Mouse (Mus musculus): ENCODE results near the gene Stt3a. TPM values are rescaled to one million over a fixed set of nuclear protein-coding genes. Genes with fewer than 3 reads are reported as not detected.

Gene Stt3a
- polyA plus RNA-seq (2015; fragmentation: Nextera tagmentation; extraction: Ambion mirVana), result 239 and 241 TPM in 2 replicates

DNA sequence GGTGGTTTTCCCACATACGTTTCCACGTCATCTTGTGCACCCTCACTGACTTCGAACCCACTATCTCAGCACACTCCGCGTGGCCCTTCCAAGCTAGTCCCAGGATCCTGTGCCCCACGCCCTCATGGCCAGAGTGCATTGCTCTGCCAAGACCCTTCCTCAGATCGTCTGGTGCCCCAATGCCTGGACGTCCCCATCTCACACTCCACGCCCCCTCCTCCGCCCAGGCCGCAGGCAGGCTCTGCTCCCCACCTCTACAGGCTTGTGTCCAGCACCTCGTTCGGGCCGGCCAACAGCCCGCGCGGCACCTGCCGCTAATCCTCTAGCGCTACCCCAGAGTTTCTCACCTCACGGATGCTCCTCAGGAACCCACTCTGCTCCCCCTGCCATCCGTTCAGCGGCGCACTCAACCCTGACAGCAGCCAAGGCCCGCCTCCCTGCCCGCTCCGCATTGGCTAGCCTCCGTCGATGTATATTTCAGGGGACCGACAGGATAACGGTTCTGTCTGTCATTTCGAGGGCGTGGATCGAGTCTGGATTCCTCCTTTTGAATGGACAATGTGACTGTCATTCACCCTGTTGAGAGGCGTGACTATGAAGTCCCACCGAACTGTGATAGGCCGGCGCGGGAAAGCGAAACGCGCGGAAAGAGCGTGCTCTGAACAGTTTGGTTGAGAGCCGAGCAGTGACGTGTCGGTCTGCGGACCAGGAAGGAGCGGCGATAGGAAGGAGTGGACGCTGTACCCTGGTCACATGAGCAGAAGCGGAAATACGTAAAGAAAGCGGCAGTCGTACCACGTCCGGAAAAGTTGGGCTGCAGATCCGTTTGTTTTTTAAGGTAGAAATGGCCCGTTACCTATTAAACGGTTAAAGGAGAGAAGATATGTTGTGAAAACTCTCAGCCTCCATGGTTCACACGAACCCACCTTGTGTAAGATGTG, at the start of gene Stt3a:
TSS of gene Stt3a (minus strand) at position 477 of the 941 bp plus-strand sequence.
- WGBS, result under 1% methylated on average over 60 of the region's 60 CpGs

GRCm38 (mm10) chr9:36814486-36814885, 47.0 kb upstream of the Stt3a start:
- Histone ChIP-seq H3K4me1 (no peaks in the 10 kb centered on the region), H3K4me3 (no peak overlapping the region), H3K27me3 (no peaks in the 10 kb centered on the region), H3K4me2 (no peak overlapping the region), H3K27ac (no peak overlapping the region), H3K36me3 (no peaks in the 10 kb centered on the region), H3K9ac (no peak overlapping the region), H3K9me3 (no peaks in the 10 kb centered on the region)
- no peak for ATAC-seq (ENCODE audit: insufficient number of reproducible peaks, insufficient read depth, low FRiP score, low TSS enrichment, low read depth)
- WGBS, result 76% methylated on average over 3 of the region's 3 CpGs

More for the DNA sequence above, at the start of gene Stt3a:
- peak within 1 kb of the TSS; percentile 99 for H3K4me3 ChIP-seq
- peak within 1 kb of the TSS; percentile 95 for H3K27ac ChIP-seq
- H3K4me2 ChIP-seq, result peak within 1 kb of the TSS; percentile 76
- H3K36me3 ChIP-seq, result peaks cover 11% of the 10 kb centered on the region
- H3K9ac ChIP-seq, result peak within 1 kb of the TSS; percentile 93
- H3K27me3 ChIP-seq, result no peaks in the 10 kb centered on the region
- peak; percentile 100 for ATAC-seq (ENCODE audit: insufficient number of reproducible peaks, insufficient read depth, low FRiP score, low TSS enrichment, low read depth)
- peaks cover 18% of the 10 kb centered on the region for H3K4me1 ChIP-seq
- no peaks in the 10 kb centered on the region for H3K9me3 ChIP-seq

DNA sequence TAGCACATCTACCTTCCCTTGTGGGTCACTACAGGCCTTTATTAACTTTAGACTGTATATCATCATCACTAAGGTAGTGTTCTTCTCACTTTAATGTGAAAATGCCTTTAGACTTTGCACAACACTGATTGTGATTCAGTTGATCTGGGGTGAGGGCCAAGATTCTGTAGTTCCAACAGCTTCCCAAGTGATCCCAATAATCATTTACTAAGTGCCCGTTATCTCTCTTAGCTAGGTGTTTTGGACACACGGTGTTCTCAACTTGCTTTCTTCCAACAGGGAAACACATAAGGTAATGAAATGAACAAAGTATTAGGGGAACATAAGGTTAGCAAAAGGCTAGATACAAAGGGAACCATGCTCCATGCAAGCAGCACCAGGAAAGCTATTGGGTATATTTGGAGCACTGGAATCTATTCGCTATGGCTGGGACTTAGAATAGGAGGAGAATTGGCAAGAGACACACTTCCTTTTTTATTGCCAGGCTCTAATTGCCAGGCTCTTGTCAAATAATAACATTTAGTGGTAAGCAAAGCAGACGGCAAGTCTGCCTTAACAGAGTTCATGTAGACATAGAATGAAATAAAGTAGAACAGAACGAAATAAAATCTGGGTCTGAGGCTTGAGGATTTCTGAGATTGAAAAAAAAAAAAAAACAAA, 40.8 kb upstream of the Stt3a start:
- Histone ChIP-seq H3K4me1 (no peaks in the 10 kb centered on the region), H3K9me3 (no peaks in the 10 kb centered on the region), H3K4me3 (no peak overlapping the region), H3K4me2 (no peak overlapping the region), H3K36me3 (no peaks in the 10 kb centered on the region), H3K27me3 (no peaks in the 10 kb centered on the region), H3K9ac (no peak overlapping the region), H3K27ac (no peak overlapping the region)
- no peak for ATAC-seq (ENCODE audit: insufficient number of reproducible peaks, insufficient read depth, low FRiP score, low TSS enrichment, low read depth)
- 82% methylated on average over 5 of the region's 5 CpGs for WGBS

DNA sequence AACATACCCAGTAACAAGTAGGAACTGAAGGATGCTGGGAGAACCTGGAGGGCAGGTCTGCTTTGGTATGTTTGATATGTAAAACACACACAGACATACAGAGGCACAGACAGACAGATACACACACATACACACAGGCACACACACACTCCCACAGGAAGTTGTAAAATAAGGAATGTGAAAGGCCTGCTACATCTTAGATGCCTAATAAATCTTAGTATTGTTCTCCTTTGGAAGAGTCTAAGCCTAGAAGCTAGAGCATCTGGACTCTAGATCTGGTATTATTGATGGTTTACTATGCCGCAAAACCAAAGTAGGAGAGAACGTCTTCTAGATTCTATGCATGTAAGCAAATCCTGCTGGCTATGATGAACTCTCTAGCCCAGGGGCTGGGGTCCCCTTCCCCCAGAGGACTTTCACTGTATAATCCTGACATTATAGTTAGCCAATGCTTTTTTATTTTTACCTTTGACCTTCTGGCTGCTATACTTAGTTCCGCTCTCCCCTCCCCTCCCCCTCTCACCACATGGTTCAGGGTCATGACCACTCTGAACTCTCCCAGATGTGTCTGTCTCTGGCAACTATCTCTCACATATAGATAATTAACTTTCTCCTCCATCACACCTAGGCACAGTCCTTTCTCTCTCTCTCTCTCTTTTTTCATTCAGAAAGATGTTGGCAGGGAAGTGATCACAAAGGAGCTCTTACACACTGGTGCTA, 37.9 kb upstream of the Stt3a start:
- Histone ChIP-seq H3K9ac (no peak overlapping the region), H3K27me3 (no peaks in the 10 kb centered on the region), H3K4me2 (no peak overlapping the region), H3K4me1 (no peaks in the 10 kb centered on the region), H3K36me3 (no peaks in the 10 kb centered on the region), H3K27ac (no peak overlapping the region), H3K9me3 (no peaks in the 10 kb centered on the region), H3K4me3 (no peak overlapping the region)
- WGBS, result 76% methylated on average over 3 of the region's 3 CpGs
- ATAC-seq (ENCODE audit: insufficient number of reproducible peaks, insufficient read depth, low FRiP score, low TSS enrichment, low read depth), result no peak

DNA sequence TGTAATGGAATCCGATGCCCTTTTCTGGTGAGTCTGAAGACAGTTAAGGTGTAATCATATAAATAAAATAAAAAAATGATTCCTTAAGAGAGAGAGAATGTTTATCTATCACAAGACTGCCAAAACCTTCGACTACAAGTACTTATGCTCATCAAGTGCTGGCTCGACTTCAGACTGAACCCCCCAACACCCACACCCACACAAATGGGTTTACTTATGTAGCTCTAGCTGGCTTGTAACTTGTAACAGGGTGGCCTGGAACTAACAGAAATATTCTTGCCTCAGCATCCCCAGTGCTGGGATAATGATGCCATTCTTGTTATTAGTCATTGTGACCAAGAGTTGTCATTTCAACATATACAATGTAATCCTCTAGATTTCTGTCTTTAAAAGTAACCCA, 36.4 kb upstream of the Stt3a start:
- WGBS, result 83% methylated on average over 3 of the region's 3 CpGs
- no peaks in the 10 kb centered on the region for H3K36me3 ChIP-seq
- no peaks in the 10 kb centered on the region for H3K9me3 ChIP-seq
- H3K27me3 ChIP-seq, result no peaks in the 10 kb centered on the region
- no peak for ATAC-seq (ENCODE audit: insufficient number of reproducible peaks, insufficient read depth, low FRiP score, low TSS enrichment, low read depth)
- no peak overlapping the region for H3K27ac ChIP-seq
- H3K4me2 ChIP-seq, result no peak overlapping the region
- no peak overlapping the region for H3K4me3 ChIP-seq
- H3K4me1 ChIP-seq, result no peaks in the 10 kb centered on the region
- no peak overlapping the region for H3K9ac ChIP-seq

DNA sequence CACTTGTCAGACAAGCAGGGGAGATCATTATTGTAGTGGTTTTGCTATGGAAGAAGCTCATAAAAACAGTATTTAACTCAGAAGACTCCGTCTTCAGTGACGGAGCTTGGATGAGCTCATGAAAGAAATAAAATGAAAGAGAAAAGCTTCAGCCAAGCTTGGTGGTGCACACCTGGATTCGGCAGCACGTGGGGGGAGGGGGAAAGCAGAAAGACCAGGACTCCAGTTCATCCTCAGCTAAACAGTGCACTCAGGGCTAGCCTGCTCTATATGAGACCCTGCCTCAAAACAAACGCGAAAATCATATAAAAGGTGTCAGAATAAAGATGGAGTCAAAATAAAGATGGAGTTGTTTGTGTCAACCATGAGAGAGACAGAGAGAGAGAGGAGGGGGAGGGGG, 35.9 kb upstream of the Stt3a start:
- no peak overlapping the region for H3K27ac ChIP-seq
- 78% methylated on average over 6 of the region's 6 CpGs for WGBS
- H3K9me3 ChIP-seq, result no peaks in the 10 kb centered on the region
- no peaks in the 10 kb centered on the region for H3K36me3 ChIP-seq
- H3K4me1 ChIP-seq, result no peaks in the 10 kb centered on the region
- H3K27me3 ChIP-seq, result no peaks in the 10 kb centered on the region
- no peak for ATAC-seq (ENCODE audit: insufficient number of reproducible peaks, insufficient read depth, low FRiP score, low TSS enrichment, low read depth)
- no peak overlapping the region for H3K4me3 ChIP-seq
- no peak overlapping the region for H3K9ac ChIP-seq
- H3K4me2 ChIP-seq, result no peak overlapping the region

DNA sequence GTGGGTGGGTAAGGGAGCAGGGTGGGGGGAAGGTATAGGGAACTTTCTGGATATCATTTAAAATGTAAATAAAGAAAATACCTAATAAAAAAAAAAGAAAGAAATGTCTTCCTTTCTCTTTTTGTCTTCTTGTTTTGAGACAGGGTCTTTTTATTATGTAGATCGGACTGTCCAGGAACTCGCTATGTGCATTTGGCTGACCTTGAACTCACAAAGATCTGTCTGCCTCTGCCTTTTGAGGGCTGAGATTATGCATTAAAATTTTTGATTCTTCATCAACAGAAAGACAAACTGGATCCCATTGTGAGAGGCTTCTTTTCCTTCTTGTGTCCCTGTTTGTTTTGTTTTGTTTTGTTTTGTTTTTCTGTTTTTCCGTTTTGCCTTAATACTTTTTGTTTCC, 35.5 kb upstream of the Stt3a start:
- no peak for ATAC-seq (ENCODE audit: insufficient number of reproducible peaks, insufficient read depth, low FRiP score, low TSS enrichment, low read depth)
- no peaks in the 10 kb centered on the region for H3K4me1 ChIP-seq
- no peaks in the 10 kb centered on the region for H3K27me3 ChIP-seq
- no peak overlapping the region for H3K9ac ChIP-seq
- no peak overlapping the region for H3K4me2 ChIP-seq
- no peak overlapping the region for H3K4me3 ChIP-seq
- H3K36me3 ChIP-seq, result no peaks in the 10 kb centered on the region
- no peak overlapping the region for H3K27ac ChIP-seq
- WGBS, result 82% methylated on average over 3 of the region's 3 CpGs
- H3K9me3 ChIP-seq, result no peaks in the 10 kb centered on the region

DNA sequence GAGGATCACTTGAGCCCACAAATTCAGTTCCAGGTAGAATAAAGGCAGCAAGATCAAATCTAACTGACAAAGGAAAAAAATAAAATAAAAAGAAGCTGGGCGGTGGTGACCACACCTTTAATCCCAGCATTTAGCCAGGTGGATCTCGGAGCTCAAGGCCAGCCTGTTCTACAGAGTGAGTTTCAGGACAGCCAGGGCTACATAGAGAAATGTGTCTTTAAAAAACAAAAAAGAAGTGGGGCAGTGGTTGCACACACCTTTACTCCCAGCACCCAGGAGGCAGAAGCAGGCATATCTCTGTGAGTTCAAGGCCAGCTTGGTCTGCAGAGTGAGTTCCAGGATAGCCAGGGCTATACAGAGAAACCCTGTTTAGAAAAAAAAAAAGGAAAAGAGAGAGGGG, 34.5 kb upstream of the Stt3a start:
- WGBS, result 83% methylated on average over 2 of the region's 2 CpGs
- no peaks in the 10 kb centered on the region for H3K36me3 ChIP-seq
- H3K9me3 ChIP-seq, result no peaks in the 10 kb centered on the region
- no peak for ATAC-seq (ENCODE audit: insufficient number of reproducible peaks, insufficient read depth, low FRiP score, low TSS enrichment, low read depth)
- no peak overlapping the region for H3K9ac ChIP-seq
- H3K4me1 ChIP-seq, result no peaks in the 10 kb centered on the region
- H3K4me3 ChIP-seq, result no peak overlapping the region
- H3K27me3 ChIP-seq, result no peaks in the 10 kb centered on the region
- H3K27ac ChIP-seq, result no peak overlapping the region
- no peak overlapping the region for H3K4me2 ChIP-seq

- peak within 1 kb of the TSS; percentile 97 for H3K4me3 ChIP-seq
- H3K36me3 ChIP-seq, result peaks cover 9% of the 10 kb centered on the region
- ATAC-seq (ENCODE audit: insufficient number of reproducible peaks, insufficient read depth, low FRiP score, low TSS enrichment, low read depth), result peak; percentile 96
- no peaks in the 10 kb centered on the region; the same call in 1 of the 2 replicates for H3K4me1 ChIP-seq
- H3K9ac ChIP-seq, result peak within 1 kb of the TSS; percentile 98
- no peaks in the 10 kb centered on the region for H3K27me3 ChIP-seq
- peak within 1 kb of the TSS; percentile 80 for H3K27ac ChIP-seq
- peak within 1 kb of the TSS; percentile 80 for H3K4me2 ChIP-seq
- 1% methylated on average over 64 of the region's 66 CpGs for WGBS
- no peaks in the 10 kb centered on the region for H3K9me3 ChIP-seq
These were observed 29.5 kb upstream of the Stt3a start, which contains the start of gene Ei24 for GRCm38 (mm10) chr9:36796781-36797555. Gene Ei24 (minus strand): TSS chr9:36797393.

GRCm38 (mm10) chr9:36796224-36796623, 28.7 kb upstream of the Stt3a start:
- no peaks in the 10 kb centered on the region; the same call in 1 of the 2 replicates for H3K4me1 ChIP-seq
- H3K27ac ChIP-seq, result no peak overlapping the region; the same call in 1 of the 2 replicates
- H3K4me2 ChIP-seq, result peak overlapping the region; percentile 80
- no peaks in the 10 kb centered on the region for H3K27me3 ChIP-seq
- H3K9me3 ChIP-seq, result no peaks in the 10 kb centered on the region
- H3K4me3 ChIP-seq, result peak overlapping the region; percentile 97
- 9% methylated on average over 5 of the region's 5 CpGs for WGBS
- no peak for ATAC-seq (ENCODE audit: insufficient number of reproducible peaks, insufficient read depth, low FRiP score, low TSS enrichment, low read depth)
- peaks cover 16% of the 10 kb centered on the region for H3K36me3 ChIP-seq
- H3K9ac ChIP-seq, result peak overlapping the region; percentile 98

DNA sequence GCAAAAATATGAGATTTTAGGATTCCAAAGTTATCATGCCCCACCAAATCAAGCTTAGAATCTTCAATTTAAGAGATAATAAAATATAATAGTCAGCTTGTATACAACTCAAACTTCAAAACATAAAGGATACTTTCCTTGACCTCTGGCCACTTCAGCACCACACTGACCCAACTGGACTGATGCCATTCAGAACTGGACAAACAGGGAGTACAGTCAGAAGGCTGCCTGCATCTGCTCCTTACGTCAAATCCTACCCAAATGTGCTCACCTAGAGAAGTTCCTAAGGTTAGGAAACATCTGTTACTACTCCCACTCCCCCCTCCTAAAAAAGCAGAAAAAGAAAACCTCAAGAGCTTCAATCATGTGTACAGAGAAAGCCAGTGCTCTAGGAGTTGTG, 28.1 kb upstream of the Stt3a start:
- Histone ChIP-seq H3K4me3 (peak overlapping the region; percentile 97), H3K4me2 (peak overlapping the region; percentile 80), H3K4me1 (no peaks in the 10 kb centered on the region; the same call in 1 of the 2 replicates), H3K27me3 (no peaks in the 10 kb centered on the region), H3K36me3 (peaks cover 22% of the 10 kb centered on the region), H3K9ac (0 out of 2 replicates have a peak overlapping the region, but pooled peaks have one; percentile 98), H3K9me3 (no peaks in the 10 kb centered on the region), H3K27ac (no peak overlapping the region)
- no peak for ATAC-seq (ENCODE audit: insufficient number of reproducible peaks, insufficient read depth, low FRiP score, low TSS enrichment, low read depth)
- 61% methylated on average over 1 of the region's 1 CpGs for WGBS

Measured in embryonic facial prominence, embryonic 13.5 days (tissue).